Mouse (Mus musculus) MEL (cell line): ENCODE measurements around the gene Psmd4. TPM values are rescaled to one million over a fixed set of nuclear protein-coding genes. Genes with fewer than 3 reads are reported as not detected.

Experiments
- DNase-seq: peaks from one replicate; pipeline ENCODE4 v3.0.0; 2011; ENCODE audit warnings: low read depth, low spot score
- H3K27ac ChIP-seq: 2 replicates; pipeline ENCODE4 v1.5.1; 2012; ENCODE audit warnings: low read depth, mild to moderate bottlenecking, control low read depth, low read length, moderate library complexity; ENCODE audit not compliant: control insufficient read depth
- H3K27me3 ChIP-seq, 2 experiments: fragments of 150-350 bp in 1 of 2; sonication (generic) in 1 of 2; 2 replicates each; pipeline ENCODE4 v1.6.1; 2012; ENCODE audit warnings: low read length in 2 of 2, mild to moderate bottlenecking in 2 of 2, improper control_type of control experiment in 1 of 2, moderate library complexity in 1 of 2; ENCODE audit not compliant: insufficient read depth in 2 of 2, control insufficient read depth in 1 of 2
- H3K36me3 ChIP-seq, 2 experiments: 2 replicates each; pipeline ENCODE4 v1.6.1; 2012 to 2014; ENCODE audit warnings: low read length in 2 of 2, improper control_type of control experiment in 1 of 2, inconsistent platforms in 1 of 2, mild to moderate bottlenecking in 1 of 2; ENCODE audit not compliant: insufficient read depth in 2 of 2, control insufficient read depth in 1 of 2
- H3K4me1 ChIP-seq, 2 experiments: fragments of 150-350 bp in 1 of 2; sonication (generic) in 1 of 2; 2 replicates each; pipeline ENCODE4 v1.6.1; 2012; ENCODE audit warnings: low read length in 2 of 2, improper control_type of control experiment in 1 of 2, mild to moderate bottlenecking in 1 of 2; ENCODE audit not compliant: insufficient read depth in 2 of 2, control insufficient read depth in 1 of 2
- H3K4me3 ChIP-seq, 2 experiments: fragments of 150-350 bp in 1 of 2; sonication (generic) in 1 of 2; 2 replicates each; pipeline ENCODE4 v1.5.1; 2012; ENCODE audit warnings: low read depth in 2 of 2, low read length in 2 of 2, mild to moderate bottlenecking in 2 of 2, moderate library complexity in 2 of 2, control low read depth in 1 of 2, improper control_type of control experiment in 1 of 2; ENCODE audit not compliant: control insufficient read depth in 1 of 2, insufficient read depth in 1 of 2
- H3K79me2 ChIP-seq: 2 replicates; pipeline ENCODE4 v1.6.1; 2012; ENCODE audit warnings: mild to moderate bottlenecking, low read length, moderate library complexity; ENCODE audit not compliant: control insufficient read depth, poor library complexity, insufficient read depth
- H3K9ac ChIP-seq: 2 replicates; pipeline ENCODE4 v1.6.1; 2012; ENCODE audit warnings: low read depth, mild to moderate bottlenecking, control low read depth, low read length, moderate library complexity; ENCODE audit not compliant: control insufficient read depth, poor library complexity, severe bottlenecking
- H3K9me3 ChIP-seq: fragments of 150-350 bp; sonication (generic); replicated peaks from 2 replicates; pipeline ENCODE4 v1.6.1; 2012; ENCODE audit warnings: mild to moderate bottlenecking, low read length, improper control_type of control experiment, moderate library complexity; ENCODE audit not compliant: insufficient read depth
- CHD2 ChIP-seq: IDR thresholded peaks from 2 replicates; pipeline ENCODE4 v1.6.1; 2011; ENCODE audit warnings: low read length, improper control_type of control experiment
- CTCF ChIP-seq, 3 experiments: IDR thresholded peaks in 2 of 3; conservative IDR thresholded peaks in 1 of 3; 2 replicates each; pipeline ENCODE4 v1.5.1; 2011 to 2012; ENCODE audit warnings: low read length in 3 of 3, low read depth in 2 of 3, mild to moderate bottlenecking in 2 of 3, improper control_type of control experiment in 1 of 3, inconsistent platforms in 1 of 3, mixed read lengths in 1 of 3, moderate library complexity in 1 of 3; ENCODE audit not compliant: control insufficient read depth in 1 of 3, insufficient read depth in 1 of 3, poor library complexity in 1 of 3, severe bottlenecking in 1 of 3
- E2F4 ChIP-seq: IDR thresholded peaks from 2 replicates; pipeline ENCODE4 v1.6.1; 2011; ENCODE audit warnings: low read depth, low read length, improper control_type of control experiment, borderline replicate concordance
- ELF1 ChIP-seq: IDR thresholded peaks from 2 replicates; pipeline ENCODE4 v1.6.1; 2014; ENCODE audit warnings: low read depth, mild to moderate bottlenecking, inconsistent platforms, low read length, improper control_type of control experiment, moderate library complexity
- HCFC1 ChIP-seq: IDR thresholded peaks from 2 replicates; pipeline ENCODE4 v1.6.1; 2012; ENCODE audit warnings: low read depth, mild to moderate bottlenecking, inconsistent platforms, low read length, improper control_type of control experiment, moderate library complexity
- MAFK ChIP-seq: IDR thresholded peaks from 2 replicates; pipeline ENCODE4 v1.6.1; 2011; ENCODE audit warnings: low read depth, mild to moderate bottlenecking, low read length, improper control_type of control experiment, borderline replicate concordance
- MAX ChIP-seq: IDR thresholded peaks from 2 replicates; pipeline ENCODE4 v1.6.1; 2011; ENCODE audit warnings: low read length, improper control_type of control experiment
- MAZ ChIP-seq: IDR thresholded peaks from 2 replicates; pipeline ENCODE4 v1.6.1; 2012; ENCODE audit warnings: low read depth, mild to moderate bottlenecking, inconsistent platforms, low read length, improper control_type of control experiment
- MEF2A ChIP-seq: IDR thresholded peaks from 2 replicates; pipeline ENCODE4 v1.6.1; 2014; ENCODE audit warnings: low read depth, mild to moderate bottlenecking, inconsistent platforms, low read length, improper control_type of control experiment; ENCODE audit not compliant: poor library complexity, insufficient replicate concordance, severe bottlenecking; ENCODE audit errors: extremely low read depth
- NELFE ChIP-seq: IDR thresholded peaks from 2 replicates; pipeline ENCODE4 v1.6.1; 2011; ENCODE audit warnings: low read depth, low read length, improper control_type of control experiment
- NRF1 ChIP-seq: IDR thresholded peaks from 2 replicates; pipeline ENCODE4 v1.6.1; 2014; ENCODE audit warnings: low read depth, mild to moderate bottlenecking, inconsistent platforms, low read length, improper control_type of control experiment, moderate library complexity; ENCODE audit not compliant: poor library complexity, insufficient read depth, severe bottlenecking
- POLR2A ChIP-seq, 2 experiments: IDR thresholded peaks; 2 replicates each; pipeline ENCODE4 v1.6.1; 2011 to 2012; ENCODE audit warnings: low read length in 2 of 2, mild to moderate bottlenecking in 2 of 2, control low read depth in 1 of 2, improper control_type of control experiment in 1 of 2, low read depth in 1 of 2, moderate library complexity in 1 of 2; ENCODE audit not compliant: control insufficient read depth in 1 of 2, insufficient read depth in 1 of 2, poor library complexity in 1 of 2
- POLR2AphosphoS2 ChIP-seq: IDR thresholded peaks from 2 replicates; pipeline ENCODE4 v1.6.1; 2011; ENCODE audit warnings: low read length, improper control_type of control experiment
- POLR2AphosphoS5 ChIP-seq: IDR thresholded peaks from 2 replicates; pipeline ENCODE4 v1.6.1; 2012; ENCODE audit warnings: low read depth, borderline replicate concordance, mild to moderate bottlenecking, inconsistent platforms, low read length, moderate library complexity, mixed read lengths
- RAD21 ChIP-seq: IDR thresholded peaks from 2 replicates; pipeline ENCODE4 v1.6.1; 2011; ENCODE audit warnings: mild to moderate bottlenecking, low read depth, low read length, improper control_type of control experiment
- SIN3A ChIP-seq: IDR thresholded peaks from 2 replicates; pipeline ENCODE4 v1.6.1; 2012; ENCODE audit warnings: low read length, improper control_type of control experiment, inconsistent platforms
- TAL1 ChIP-seq: IDR thresholded peaks from 2 replicates; pipeline ENCODE4 v1.6.1; 2012; ENCODE audit warnings: mild to moderate bottlenecking, inconsistent platforms, low read length, moderate library complexity, mixed read lengths
- UBTF ChIP-seq: IDR thresholded peaks from 2 replicates; pipeline ENCODE4 v1.6.1; 2012; ENCODE audit warnings: low read depth, mild to moderate bottlenecking, inconsistent platforms, low read length, improper control_type of control experiment, moderate library complexity, borderline replicate concordance; ENCODE audit not compliant: insufficient read depth
- USF1 ChIP-seq: IDR thresholded peaks from 2 replicates; pipeline ENCODE4 v1.6.1; 2014; ENCODE audit warnings: low read depth, mild to moderate bottlenecking, inconsistent platforms, low read length, improper control_type of control experiment, moderate library complexity
- ZC3H11A ChIP-seq: IDR thresholded peaks from 2 replicates; pipeline ENCODE4 v1.6.1; 2012; ENCODE audit warnings: low read depth, mild to moderate bottlenecking, inconsistent platforms, low read length, improper control_type of control experiment
- ZMIZ1 ChIP-seq: IDR thresholded peaks from 2 replicates; pipeline ENCODE4 v1.6.1; 2012; ENCODE audit warnings: low read depth, mild to moderate bottlenecking, inconsistent platforms, low read length, improper control_type of control experiment, moderate library complexity
- polyA plus RNA-seq, 2 experiments: library from polyadenylated mRNA; stranded (reverse) in 1 of 2; unstranded in 1 of 2; fragments of >175 nt in 1 of 2; fragments of >200 nt in 1 of 2; gene quantifications; 2 replicates each; pipeline versions ENCODE4 v1.2.1 to v1.2.4; 2012; ENCODE audit warnings: low replicate concordance in 2 of 2, low read depth in 1 of 2; ENCODE audit not compliant: insufficient read length in 2 of 2, insufficient read depth in 1 of 2, missing spikeins in 1 of 2
- total RNA-seq: library from RNA; depleted of rRNA; stranded (reverse); fragments of 300-350 nt; gene quantifications from 2 replicates; pipeline ENCODE4 v1.2.3, GENCODE M21; 2012

The Psmd4 gene
- total and polyA plus RNA-seq, 3 experiments: 631 to 816 TPM; not detected in 1

- TF ChIP-seq ZC3H11A: no peak
- 0 out of 2 replicates have a peak, but pooled peaks have one; percentile 49 for TF ChIP-seq UBTF
- 0 out of 6 replicates have a peak, but pooled peaks of 1 of the 3 experiments have one; percentile 2 for TF ChIP-seq CTCF (IDR thresholded peaks at IDR 0.05 in 2 of 3, conservative IDR thresholded peaks at IDR 0.05 in 1 of 3; ENCODE audit: control insufficient read depth in 1 of 3, insufficient read depth in 1 of 3, low read depth in 2 of 3, low read length in 3 of 3, poor library complexity in 1 of 3, severe bottlenecking in 1 of 3)
- TF ChIP-seq POLR2AphosphoS5: no peak
- peak; percentile 70 for TF ChIP-seq USF1
- no peak for TF ChIP-seq RAD21
- TF ChIP-seq MAFK: no peak
- no peak for TF ChIP-seq MEF2A
- peak; percentile 95 for TF ChIP-seq NELFE
- TF ChIP-seq ZMIZ1: peak; percentile 77; the same call in 1 of the 2 replicates
- peak; percentile 56; the same call in 1 of the 2 replicates for TF ChIP-seq NRF1
- no peak for TF ChIP-seq TAL1
- peak; percentile 90 for TF ChIP-seq ELF1
- peak; percentile 73 for TF ChIP-seq SIN3A
- peak; percentile 75 for TF ChIP-seq HCFC1
- TF ChIP-seq POLR2AphosphoS2: peak; percentile 92
- TF ChIP-seq MAZ: peak; percentile 96
- peak; percentile 93 for TF ChIP-seq CHD2
- TF ChIP-seq E2F4: no peak
- TF ChIP-seq POLR2A (IDR thresholded peaks at IDR 0.05; ENCODE audit: control insufficient read depth in 1 of 2, insufficient read depth in 1 of 2, low read depth in 1 of 2, low read length in 2 of 2, poor library complexity in 1 of 2): peak; percentile 83 to 94
- TF ChIP-seq MAX: no peak
These were observed 27.0 kb downstream of the Psmd4 start, which contains the start of gene Zfp687 for GRCm38 (mm10) chr3:95015337-95015872. Zfp687 (minus strand) TSS chr3:95015448.

More at GRCm38 (mm10) chr3:95015337-95015872, 27.0 kb downstream of the Psmd4 start, which contains the start of gene Zfp687:
- peaks cover 24% of the 10 kb centered on the region for H3K79me2 ChIP-seq
- peak within 1 kb of the TSS; percentile 71 for H3K4me3 ChIP-seq
- H3K36me3 ChIP-seq: peaks cover 0 to 13% of the 10 kb centered on the region in 2 experiments; a peak in 3 of 4 replicates
- peak within 1 kb of the TSS; percentile 83 for H3K9ac ChIP-seq
- H3K27me3 ChIP-seq: no peaks in the 10 kb centered on the region
- DNase-seq: peak; percentile 100
- H3K27ac ChIP-seq: peak within 1 kb of the TSS; percentile 95
- no peaks in the 10 kb centered on the region for H3K9me3 ChIP-seq
- H3K4me1 ChIP-seq: peaks cover 4 to 15% of the 10 kb centered on the region in 2 experiments
